ENCODE assay signal across 8 mouse cellular contexts in genomic region chr12:20415397-20415796, GRCm38 (mm10).
DNase-seq lines count a peak whose midpoint lies in the region; ATAC-seq lines count a peak whose summit lies in the region.
"Not testable (repeated sequence)": the region's sequence is repeated elsewhere in the genome, so short reads cannot be mapped to it uniquely, and the experiment has no call there.

No protein-coding gene starts in this region.

- H3K4me2 ChIP-seq in kidney, embryonic 15.5 days: peak overlapping the region; percentile 47
- H3K4me2 ChIP-seq in limb, embryonic 13.5 days (replicated peaks): peak overlapping the region; percentile 51

- not testable (repeated sequence) for H3K27ac ChIP-seq in forebrain, embryonic 10.5 days; kidney, embryonic 15.5 days; limb, embryonic 13.5 days

- peak overlapping the region; percentile 30; the same call in 1 of the 2 replicates for H3K4me3 ChIP-seq in forebrain, embryonic 10.5 days
- peak overlapping the region; percentile 27 for H3K4me3 ChIP-seq in kidney, embryonic 15.5 days (replicated peaks)
- peak overlapping the region; percentile 32 for H3K4me3 ChIP-seq in limb, embryonic 13.5 days

- WGBS in forebrain, embryonic 10.5 days: 9% methylated on average over 31 of the region's 42 CpGs
- WGBS in kidney, embryonic 15.5 days: 5% methylated on average over 41 of the region's 42 CpGs
- 5% methylated on average over 42 of the region's 42 CpGs for WGBS in limb, embryonic 13.5 days

- peaks cover 11% of the 10 kb centered on the region; the same call in 1 of the 2 replicates for H3K9me3 ChIP-seq in forebrain, embryonic 10.5 days
- not testable (repeated sequence) for H3K9me3 ChIP-seq in kidney, embryonic 15.5 days (replicated peaks); limb, embryonic 13.5 days

- H3K27me3 ChIP-seq in forebrain, embryonic 10.5 days (ENCODE audit: poor library complexity, severe bottlenecking); kidney, embryonic 15.5 days; limb, embryonic 13.5 days: not testable (repeated sequence)

- H3K9ac ChIP-seq in kidney, embryonic 15.5 days; limb, embryonic 13.5 days: not testable (repeated sequence)

- H3K36me3 ChIP-seq in forebrain, embryonic 10.5 days (replicated peaks); kidney, embryonic 15.5 days; limb, embryonic 13.5 days: not testable (repeated sequence)

- peak; percentile 65 for DNase-seq in ES-CJ7 (ENCODE audit: low read depth, low spot score)
- DNase-seq in adrenal gland, postnatal 14 days: peak; percentile 15
- DNase-seq in forebrain, embryonic 10.5 days (ENCODE audit: extremely low spot score, low spot score): not testable (repeated sequence)
- peak; percentile 8 for DNase-seq in heart, postnatal 4 days
- peak; percentile 3 to 16 for DNase-seq in lung, postnatal 4 days
- peak; percentile 3 for DNase-seq in testis, postnatal 14 days (ENCODE audit: low spot score)

- ATAC-seq in kidney, embryonic 15.5 days (replicated peaks; ENCODE audit: low FRiP score); limb, embryonic 13.5 days (ENCODE audit: low FRiP score, low read depth): not testable (repeated sequence)

- H3K4me1 ChIP-seq in forebrain, embryonic 10.5 days; kidney, embryonic 15.5 days; limb, embryonic 13.5 days: not testable (repeated sequence)
